Mouse (Mus musculus) C2C12 (cell line): ENCODE data around the gene Tpcn2. TPM values are rescaled to one million over a fixed set of nuclear protein-coding genes. Genes with fewer than 3 reads are reported as not detected.

ENCODE experiments used
- H3K27me3 ChIP-seq: one replicate; pipeline ENCODE4 v1.6.1; 2011; ENCODE audit not compliant: control insufficient read depth, insufficient read depth, insufficient read length
- H3K36me3 ChIP-seq: one replicate; pipeline ENCODE4 v1.6.1; 2011; ENCODE audit not compliant: control insufficient read depth, insufficient read depth
- H3K4me3 ChIP-seq: one replicate; pipeline ENCODE4 v1.5.1; 2011; ENCODE audit warnings: mild to moderate bottlenecking, control low read depth; ENCODE audit not compliant: poor library complexity, insufficient read depth, severe bottlenecking
- H3K79me2 ChIP-seq: one replicate; pipeline ENCODE4 v1.6.1; 2011; ENCODE audit not compliant: control insufficient read depth, insufficient read depth
- H3K79me3 ChIP-seq: one replicate; pipeline ENCODE4 v1.6.1; 2011; ENCODE audit warnings: low read depth, control low read depth
- H3ac ChIP-seq: one replicate; pipeline ENCODE3; 2011; ENCODE audit warnings: low read depth; ENCODE audit not compliant: control insufficient read depth, insufficient read length
- CEBPB ChIP-seq: IDR thresholded peaks from one replicate; pipeline ENCODE4 v1.6.1; 2011; ENCODE audit warnings: low read depth, mild to moderate bottlenecking, control low read depth, moderate library complexity
- CTCF ChIP-seq: IDR thresholded peaks from one replicate; pipeline ENCODE4 v1.5.1; 2011; ENCODE audit not compliant: control insufficient read depth, insufficient read depth, insufficient read length
- FOSL1 ChIP-seq: IDR thresholded peaks from one replicate; pipeline ENCODE4 v1.8.0; 2011; ENCODE audit warnings: mild to moderate bottlenecking, low read length; ENCODE audit not compliant: poor library complexity, insufficient read depth, severe bottlenecking
- MAX ChIP-seq: IDR thresholded peaks from one replicate; pipeline ENCODE4 v1.6.1; 2011; ENCODE audit warnings: mild to moderate bottlenecking, control low read depth
- MYOD1 ChIP-seq: IDR thresholded peaks from one replicate; pipeline ENCODE4 v1.6.1; 2011; ENCODE audit warnings: low read depth; ENCODE audit not compliant: control insufficient read depth, insufficient read length
- MYOG ChIP-seq: IDR thresholded peaks from one replicate; pipeline ENCODE4 v1.6.1; 2011; ENCODE audit not compliant: control insufficient read depth, insufficient read length; ENCODE audit errors: extremely low read depth
- USF1 ChIP-seq: IDR thresholded peaks from one replicate; pipeline ENCODE4 v1.6.1; 2011; ENCODE audit warnings: low read depth, mild to moderate bottlenecking, control low read depth, moderate library complexity
- polyA plus RNA-seq: library from polyadenylated mRNA; unstranded; fragments of >200 nt; fragmentation: generic; extraction: Trizol; gene quantifications from one replicate; pipeline ENCODE4 v1.2.1, GENCODE M21; 2012; ENCODE audit warnings: missing spikeins

The Tpcn2 gene
- polyA plus RNA-seq, 1 experiment: 5.2 TPM

DNA sequence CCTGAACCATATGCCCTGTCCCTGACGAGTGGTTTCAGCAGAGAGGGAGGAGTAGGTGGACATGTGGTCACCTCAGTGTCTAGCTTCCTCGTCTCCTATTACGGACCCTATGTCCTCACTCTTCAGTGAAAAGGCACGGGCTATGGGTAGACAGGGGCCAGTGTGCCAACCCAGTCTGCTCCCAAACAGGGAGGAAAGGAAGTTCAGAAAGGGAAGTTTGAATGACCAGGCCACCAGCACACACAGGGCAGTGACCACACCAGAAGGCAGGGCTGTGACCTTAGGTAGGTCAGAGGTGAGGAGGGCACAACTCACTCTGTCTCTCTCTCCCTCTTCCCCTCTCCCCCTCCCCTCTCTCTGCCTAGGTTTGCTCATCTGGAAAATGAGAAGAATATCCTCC, 770 bp downstream of the Tpcn2 start:
- no peaks in the 10 kb centered on the region for H3K79me2 ChIP-seq
- peak overlapping the region; percentile 83 for H3ac ChIP-seq
- no peaks in the 10 kb centered on the region for H3K36me3 ChIP-seq
- no peaks in the 10 kb centered on the region for H3K79me3 ChIP-seq
- peak overlapping the region; percentile 38 for H3K4me3 ChIP-seq
- TF ChIP-seq MYOG (no peak), USF1 (no peak), MYOD1 (no peak), MAX (no peak), CEBPB (no peak), FOSL1 (no peak), CTCF (no peak)
- no peaks in the 10 kb centered on the region for H3K27me3 ChIP-seq

DNA sequence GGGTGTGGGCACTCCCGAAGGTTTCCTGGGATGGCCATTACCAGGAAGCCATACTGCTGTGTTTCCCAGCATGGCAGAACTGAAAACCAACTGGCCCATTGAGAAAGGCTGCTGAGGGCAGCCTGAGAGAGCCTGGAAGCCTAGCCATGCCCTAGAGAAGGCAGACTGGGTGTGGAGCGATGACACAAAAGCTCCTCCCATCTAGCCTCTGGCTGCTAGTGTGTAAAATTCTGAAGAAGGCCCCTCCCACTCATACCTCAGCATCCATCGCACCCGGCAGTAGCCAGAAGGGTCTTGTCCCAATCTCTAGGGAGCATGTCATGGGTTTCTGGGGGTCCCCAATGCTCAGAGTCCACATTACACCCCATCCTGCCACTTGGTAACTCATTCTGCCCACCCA, 2.4 kb downstream of the Tpcn2 start:
- Histone ChIP-seq H3K79me2 (no peaks in the 10 kb centered on the region), H3K36me3 (no peaks in the 10 kb centered on the region), H3K4me3 (no peak overlapping the region), H3K27me3 (no peaks in the 10 kb centered on the region), H3K79me3 (no peaks in the 10 kb centered on the region), H3ac (no peak overlapping the region)
- no peak for TF ChIP-seq CEBPB
- TF ChIP-seq FOSL1: no peak
- TF ChIP-seq MAX: no peak
- TF ChIP-seq USF1: no peak
- TF ChIP-seq MYOG: no peak
- no peak for TF ChIP-seq CTCF
- TF ChIP-seq MYOD1: no peak

DNA sequence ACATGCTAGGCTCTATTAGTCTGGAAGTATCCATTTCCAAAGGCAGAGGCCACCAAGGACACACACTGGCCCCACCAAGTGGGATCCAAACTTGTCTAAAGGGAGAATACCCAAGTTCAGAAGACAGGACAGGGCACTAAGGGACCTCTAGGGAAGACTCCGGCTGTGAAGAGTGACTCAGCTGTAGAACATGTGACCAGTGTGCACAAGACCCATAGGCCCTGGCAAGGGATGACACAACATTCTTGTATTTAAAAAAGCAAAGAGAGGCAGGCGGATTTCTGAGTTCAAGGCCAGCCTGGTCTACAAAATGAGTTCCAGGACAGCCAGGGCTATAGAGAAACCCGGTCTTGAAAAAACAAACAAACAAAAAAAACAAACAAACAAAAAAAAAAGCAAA, 8.3 kb downstream of the Tpcn2 start:
- Histone ChIP-seq H3K79me3 (no peaks in the 10 kb centered on the region), H3K79me2 (no peaks in the 10 kb centered on the region), H3ac (no peak overlapping the region), H3K27me3 (no peaks in the 10 kb centered on the region), H3K4me3 (no peak overlapping the region), H3K36me3 (peaks cover 7% of the 10 kb centered on the region)
- TF ChIP-seq CEBPB (no peak), MYOD1 (no peak), USF1 (peak; percentile 63)

DNA sequence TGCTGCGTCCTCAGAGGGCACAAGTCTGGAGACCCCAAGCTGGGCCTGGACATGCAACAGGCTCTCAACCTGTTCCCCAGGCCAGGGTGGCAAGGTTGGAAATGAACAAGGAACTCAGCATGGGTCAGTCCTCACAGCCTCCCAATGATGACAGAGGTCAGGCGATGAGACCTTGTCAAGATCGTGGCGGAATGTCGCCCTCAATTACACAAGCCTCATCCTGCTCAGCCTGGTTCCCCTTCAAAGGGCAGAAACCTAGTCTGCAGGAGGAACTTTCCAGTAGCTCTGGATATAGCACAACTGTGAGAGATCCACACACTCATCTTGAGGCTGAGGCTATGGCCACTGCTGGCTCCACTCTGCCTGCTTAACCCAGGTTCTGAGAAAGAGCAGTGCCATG, 12.9 kb downstream of the Tpcn2 start:
- no peaks in the 10 kb centered on the region for H3K79me2 ChIP-seq
- no peak overlapping the region for H3ac ChIP-seq
- peaks cover 14% of the 10 kb centered on the region for H3K36me3 ChIP-seq
- H3K4me3 ChIP-seq: no peak overlapping the region
- H3K79me3 ChIP-seq: no peaks in the 10 kb centered on the region
- H3K27me3 ChIP-seq: no peaks in the 10 kb centered on the region
- TF ChIP-seq FOSL1 (no peak), MYOD1 (no peak), CTCF (no peak), CEBPB (no peak), USF1 (no peak), MAX (no peak), MYOG (no peak)

DNA sequence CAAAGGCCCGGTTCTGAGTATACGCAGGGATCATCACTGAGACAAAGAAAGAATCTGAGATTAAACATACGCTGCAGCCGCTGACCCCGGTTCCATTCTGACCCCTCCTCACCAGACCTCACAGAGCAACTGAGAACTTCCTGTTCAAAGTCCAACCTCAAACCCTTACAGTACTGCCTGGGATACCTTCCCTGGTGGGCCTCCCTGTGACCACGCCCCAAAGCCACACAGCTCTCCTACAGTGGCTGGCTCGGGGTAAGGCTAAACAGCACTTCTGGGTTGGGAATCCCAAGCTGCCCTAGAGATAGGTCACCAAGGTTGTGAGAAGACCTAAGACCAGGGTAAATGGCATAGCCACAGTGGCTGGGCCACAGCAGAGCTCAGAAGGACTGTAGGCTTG, 14.9 kb downstream of the Tpcn2 start:
- no peak overlapping the region for H3K4me3 ChIP-seq
- H3ac ChIP-seq: no peak overlapping the region
- no peak for TF ChIP-seq MAX
- no peak for TF ChIP-seq MYOG
- no peak for TF ChIP-seq CEBPB
- no peak for TF ChIP-seq MYOD1
- no peak for TF ChIP-seq CTCF
- no peak for TF ChIP-seq FOSL1
- no peak for TF ChIP-seq USF1
- H3K79me2 ChIP-seq: no peaks in the 10 kb centered on the region
- no peaks in the 10 kb centered on the region for H3K27me3 ChIP-seq
- peaks cover 9% of the 10 kb centered on the region for H3K36me3 ChIP-seq
- no peaks in the 10 kb centered on the region for H3K79me3 ChIP-seq

DNA sequence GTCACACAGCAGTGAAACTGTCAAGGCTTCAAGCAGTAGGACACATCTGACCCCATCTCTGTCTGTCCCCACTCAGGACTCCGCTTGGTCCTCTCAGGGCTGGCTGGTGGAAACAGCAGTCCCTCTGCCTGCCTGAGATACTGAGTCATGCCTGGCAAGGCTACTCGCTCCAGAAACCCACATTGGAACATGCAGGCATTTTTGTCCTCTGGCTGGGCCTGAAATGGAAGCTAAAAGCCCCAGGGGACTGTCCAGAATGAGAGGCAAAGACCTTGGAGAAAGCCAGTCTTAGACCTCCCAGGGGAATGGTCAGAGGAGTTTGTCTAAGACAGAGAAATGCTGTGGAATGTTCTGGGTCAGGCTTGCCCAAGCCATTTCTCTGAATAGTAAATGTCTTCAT, 17.8 kb downstream of the Tpcn2 start:
- no peak overlapping the region for H3ac ChIP-seq
- TF ChIP-seq FOSL1 (no peak), CTCF (no peak)
- H3K79me2 ChIP-seq: no peaks in the 10 kb centered on the region
- H3K27me3 ChIP-seq: no peaks in the 10 kb centered on the region
- no peaks in the 10 kb centered on the region for H3K79me3 ChIP-seq
- H3K4me3 ChIP-seq: no peak overlapping the region
- peaks cover 9% of the 10 kb centered on the region for H3K36me3 ChIP-seq

DNA sequence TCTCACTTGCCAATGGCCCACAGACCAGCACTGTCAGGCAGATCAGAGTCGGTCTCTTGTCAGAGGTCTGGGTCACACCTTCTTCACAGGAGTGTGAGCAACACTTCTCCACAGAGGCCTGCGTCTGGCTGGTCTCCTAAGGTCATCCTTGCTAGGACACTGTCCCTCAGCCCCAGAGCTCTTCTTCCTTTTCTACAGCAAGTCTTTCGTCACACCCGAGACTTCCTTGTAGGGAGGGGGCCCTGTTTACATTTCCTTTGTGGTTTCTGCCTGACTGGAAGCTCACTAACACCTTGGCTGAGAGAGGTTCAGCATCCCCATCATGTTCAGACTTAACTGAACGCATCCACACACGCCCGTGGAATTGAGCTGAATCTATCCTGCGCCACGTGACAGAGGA, 19.6 kb downstream of the Tpcn2 start:
- Histone ChIP-seq H3ac (no peak overlapping the region), H3K4me3 (no peak overlapping the region), H3K36me3 (peaks cover 9% of the 10 kb centered on the region), H3K27me3 (no peaks in the 10 kb centered on the region), H3K79me2 (no peaks in the 10 kb centered on the region), H3K79me3 (no peaks in the 10 kb centered on the region)
- TF ChIP-seq CEBPB (no peak), MYOD1 (no peak), MYOG (no peak), USF1 (no peak), FOSL1 (no peak)
